Mouse (Mus musculus) neural tube, embryonic 15.5 days (tissue): ENCODE measurements at regions not wholly inside any gene's neighbourhood (a gene's known extent, or its start where the extent isn't known, plus 50 kb on each side); places are given as distances from the start of the nearest gene placed in this dataset.

Experiments
- ATAC-seq: fragments of 200-750 bp; cut with Nextera tagmentation; 2 replicates; pipeline ENCODE4 v1.8.0; 2017; ENCODE audit warnings: mild to moderate bottlenecking, moderate TSS enrichment, moderate library complexity; ENCODE audit not compliant: low FRiP score
- H3K27ac ChIP-seq: fragments of 300-500 bp; sonication (generic); replicated peaks from 2 replicates; pipeline ENCODE4 v1.5.1; 2015; ENCODE audit warnings: mild to moderate bottlenecking, inconsistent platforms
- H3K27me3 ChIP-seq: fragments of 300-500 bp; sonication (generic); replicated peaks from 2 replicates; pipeline ENCODE4 v1.6.1; 2015; ENCODE audit warnings: inconsistent platforms
- H3K36me3 ChIP-seq: fragments of 300-500 bp; sonication (generic); 2 replicates; pipeline ENCODE4 v1.6.1; 2015; ENCODE audit warnings: inconsistent platforms
- H3K4me1 ChIP-seq: fragments of 300-500 bp; sonication (generic); 2 replicates; pipeline ENCODE4 v1.6.1; 2015; ENCODE audit warnings: inconsistent platforms
- H3K4me2 ChIP-seq: fragments of 300-500 bp; sonication (generic); 2 replicates; pipeline ENCODE4 v1.6.1; 2015; ENCODE audit warnings: inconsistent platforms, mild to moderate bottlenecking, moderate library complexity
- H3K4me3 ChIP-seq: fragments of 300-500 bp; sonication (generic); replicated peaks from 2 replicates; pipeline ENCODE4 v1.5.1; 2015; ENCODE audit warnings: mild to moderate bottlenecking, inconsistent platforms
- H3K9ac ChIP-seq: fragments of 300-500 bp; sonication (generic); replicated peaks from 2 replicates; pipeline ENCODE4 v1.6.1; 2015; ENCODE audit warnings: mild to moderate bottlenecking, inconsistent platforms
- H3K9me3 ChIP-seq: fragments of 300-500 bp; sonication (generic); replicated peaks from 2 replicates; pipeline ENCODE4 v1.6.1; 2016; ENCODE audit warnings: inconsistent platforms
- WGBS: fragments of 180-500 bp; shearing (Covaris S2); methylation state at CpG from one replicate; pipeline ENCODE4 v1.1.7; 2015; ENCODE audit warnings: mixed read lengths; 5-methylcytosine and 5-hydroxymethylcytosine counted together

GRCm38 (mm10) chr1:66099562-66100444 is 75.3 kb upstream of the Map2 start:
- peak; percentile 74; the same call in 1 of the 2 replicates for ATAC-seq
- Histone ChIP-seq H3K4me3 (no peak overlapping the region), H3K9me3 (no peaks in the 10 kb centered on the region), H3K27me3 (no peaks in the 10 kb centered on the region), H3K36me3 (no peaks in the 10 kb centered on the region), H3K9ac (no peak overlapping the region), H3K27ac (no peak overlapping the region), H3K4me1 (no peaks in the 10 kb centered on the region), H3K4me2 (no peak overlapping the region)
- 82% methylated on average over 5 of the region's 5 CpGs for WGBS

GRCm38 (mm10) chr1:66101419-66101818 is 73.7 kb upstream of the Map2 start:
- ATAC-seq = no peak
- Histone ChIP-seq H3K4me1 (no peaks in the 10 kb centered on the region), H3K9me3 (no peaks in the 10 kb centered on the region), H3K27ac (no peak overlapping the region), H3K27me3 (no peaks in the 10 kb centered on the region), H3K4me2 (no peak overlapping the region), H3K9ac (no peak overlapping the region), H3K4me3 (no peak overlapping the region), H3K36me3 (no peaks in the 10 kb centered on the region)
- WGBS = 41% methylated on average over 2 of the region's 2 CpGs

GRCm38 (mm10) chr1:66104493-66104892 is 70.6 kb upstream of the Map2 start:
- H3K9me3 ChIP-seq = no peaks in the 10 kb centered on the region
- H3K4me2 ChIP-seq = no peak overlapping the region
- 34% methylated on average over 1 of the region's 1 CpGs for WGBS
- H3K27me3 ChIP-seq = no peaks in the 10 kb centered on the region
- no peaks in the 10 kb centered on the region for H3K4me1 ChIP-seq
- no peak overlapping the region for H3K9ac ChIP-seq
- no peak overlapping the region for H3K27ac ChIP-seq
- no peak overlapping the region for H3K4me3 ChIP-seq
- peak; percentile 63; the same call in 1 of the 2 replicates for ATAC-seq
- no peaks in the 10 kb centered on the region for H3K36me3 ChIP-seq

GRCm38 (mm10) chr1:66105206-66105605 is 69.9 kb upstream of the Map2 start:
- Histone ChIP-seq H3K4me1 (no peaks in the 10 kb centered on the region), H3K4me2 (no peak overlapping the region), H3K9ac (no peak overlapping the region), H3K9me3 (no peaks in the 10 kb centered on the region), H3K36me3 (no peaks in the 10 kb centered on the region), H3K27ac (no peak overlapping the region), H3K4me3 (no peak overlapping the region), H3K27me3 (no peaks in the 10 kb centered on the region)
- WGBS = 82% methylated on average over 5 of the region's 5 CpGs
- no peak for ATAC-seq

GRCm38 (mm10) chr1:66108051-66108450 is 67.0 kb upstream of the Map2 start:
- Histone ChIP-seq H3K9ac (no peak overlapping the region), H3K27ac (no peak overlapping the region), H3K27me3 (no peaks in the 10 kb centered on the region), H3K36me3 (no peaks in the 10 kb centered on the region), H3K4me3 (no peak overlapping the region), H3K4me1 (no peaks in the 10 kb centered on the region), H3K4me2 (no peak overlapping the region), H3K9me3 (no peaks in the 10 kb centered on the region)
- WGBS = 90% methylated on average over 3 of the region's 3 CpGs
- ATAC-seq = no peak

- no peak overlapping the region for H3K4me2 ChIP-seq
- peaks cover 4% of the 10 kb centered on the region; the same call in 1 of the 2 replicates for H3K9me3 ChIP-seq
- no peak overlapping the region for H3K9ac ChIP-seq
- H3K4me3 ChIP-seq = no peak overlapping the region
- H3K27ac ChIP-seq = no peak overlapping the region
- no peaks in the 10 kb centered on the region for H3K27me3 ChIP-seq
- no peaks in the 10 kb centered on the region for H3K36me3 ChIP-seq
- WGBS = 73% methylated on average over 1 of the region's 1 CpGs
- no peaks in the 10 kb centered on the region for H3K4me1 ChIP-seq
- no peak for ATAC-seq
Observed at GRCm38 (mm10) chr1:66113916-66114315, 61.2 kb upstream of the Map2 start.

GRCm38 (mm10) chr1:66115330-66115729 is 59.7 kb upstream of the Map2 start:
- Histone ChIP-seq H3K4me2 (no peak overlapping the region), H3K27ac (no peak overlapping the region), H3K4me1 (no peaks in the 10 kb centered on the region), H3K36me3 (no peaks in the 10 kb centered on the region), H3K27me3 (no peaks in the 10 kb centered on the region), H3K9ac (no peak overlapping the region), H3K9me3 (peaks cover 4% of the 10 kb centered on the region; the same call in 1 of the 2 replicates), H3K4me3 (no peak overlapping the region)
- no peak for ATAC-seq
- 37% methylated on average over 3 of the region's 3 CpGs for WGBS
